Mouse (Mus musculus) lung, postnatal 14 days (tissue): ENCODE results near the gene Tmem102.

Source experiments
- DNase-seq: peaks from one replicate; pipeline ENCODE4 v3.0.0; 2021

The Tmem102 gene

DNA sequence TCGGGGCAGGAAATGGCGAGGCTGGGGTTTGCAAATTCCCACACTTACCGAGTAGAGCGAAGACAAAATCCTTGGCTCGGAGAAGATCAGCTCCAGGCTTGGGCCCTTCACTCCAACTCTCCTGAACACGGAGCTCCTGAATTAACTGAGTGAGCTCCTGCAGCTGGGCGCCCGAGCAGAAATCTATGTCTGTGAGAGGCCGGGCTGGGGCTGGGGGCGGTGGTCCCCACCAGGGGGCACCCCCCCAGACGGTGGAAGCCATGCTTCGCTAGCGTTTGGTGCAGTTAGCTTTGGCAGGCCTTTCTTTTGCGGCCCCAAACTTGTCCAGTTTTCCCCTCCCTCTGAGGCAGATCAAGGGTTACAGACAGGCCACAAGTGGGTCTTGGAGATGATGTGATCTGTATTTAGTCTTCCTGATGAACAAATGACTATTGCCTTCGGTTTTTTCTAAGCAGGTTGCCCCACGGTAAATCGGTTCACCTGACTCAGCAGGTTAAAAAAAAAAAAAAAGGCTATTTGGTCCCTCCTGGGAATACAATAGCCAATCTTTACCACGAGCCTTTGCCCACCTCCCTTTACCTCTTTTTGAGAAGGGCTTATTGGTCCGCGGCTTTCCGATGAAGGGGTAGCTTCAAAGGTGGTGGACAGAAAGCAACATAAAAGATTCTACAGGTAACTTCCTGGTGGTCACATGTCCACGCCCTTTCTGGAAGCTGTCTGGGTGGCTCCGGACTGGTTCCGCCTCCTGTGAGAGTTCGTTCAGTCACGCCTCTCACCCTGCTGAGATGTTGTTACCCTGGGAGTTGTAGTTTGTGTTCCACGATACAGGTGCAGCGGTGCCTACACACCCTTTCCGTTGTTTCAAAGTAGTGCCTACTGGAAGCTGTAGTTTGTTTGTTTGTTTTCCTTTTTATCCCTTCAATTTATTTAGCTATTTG lies at the start of gene Tmem102:
Gene Tmem102, minus strand, starts transcription at position 653 of the 938 bp plus-strand sequence.
- DNase-seq: peak; percentile 53

DNA sequence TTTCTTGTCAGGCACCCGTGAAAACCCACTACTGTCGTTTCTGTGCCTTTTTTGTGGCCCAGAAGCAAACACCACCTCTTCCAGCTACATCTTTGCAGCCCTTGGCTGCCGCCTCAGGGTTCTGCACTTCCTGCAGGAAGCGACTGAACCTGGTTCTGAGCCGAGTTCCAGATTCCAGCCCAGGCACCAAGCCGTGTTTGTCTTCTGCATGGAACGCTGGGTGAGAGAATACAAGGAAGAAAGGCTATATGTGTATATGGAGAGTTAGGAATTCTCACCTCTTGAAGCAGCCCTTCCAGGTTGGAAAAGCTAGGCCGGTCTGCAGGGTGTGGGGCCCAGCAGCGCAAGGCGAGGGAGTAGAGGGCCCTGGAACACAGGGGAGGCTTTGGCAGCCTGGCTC lies 49.3 kb upstream of the Tmem102 start:
- DNase-seq: no peak

DNA sequence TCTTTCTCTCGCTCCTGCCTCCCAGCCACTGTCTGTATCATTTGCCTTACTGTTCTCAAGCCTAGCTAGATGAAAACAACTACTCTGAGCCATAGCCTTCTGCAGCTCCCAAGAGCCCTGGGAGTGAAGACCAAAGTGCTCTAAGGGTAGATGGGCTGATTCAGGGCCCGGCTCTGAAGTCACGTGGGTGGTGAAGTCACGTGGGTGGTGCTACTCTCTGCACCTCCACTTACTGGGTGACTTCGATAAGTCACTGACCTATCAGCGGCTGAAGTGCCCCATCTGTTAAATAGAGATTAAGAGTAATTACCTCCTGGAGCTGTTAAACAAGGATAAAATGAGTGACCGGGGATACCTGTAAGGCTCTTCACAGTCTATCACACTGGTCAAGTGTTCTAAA lies 48.6 kb upstream of the Tmem102 start:
- DNase-seq: no peak

DNA sequence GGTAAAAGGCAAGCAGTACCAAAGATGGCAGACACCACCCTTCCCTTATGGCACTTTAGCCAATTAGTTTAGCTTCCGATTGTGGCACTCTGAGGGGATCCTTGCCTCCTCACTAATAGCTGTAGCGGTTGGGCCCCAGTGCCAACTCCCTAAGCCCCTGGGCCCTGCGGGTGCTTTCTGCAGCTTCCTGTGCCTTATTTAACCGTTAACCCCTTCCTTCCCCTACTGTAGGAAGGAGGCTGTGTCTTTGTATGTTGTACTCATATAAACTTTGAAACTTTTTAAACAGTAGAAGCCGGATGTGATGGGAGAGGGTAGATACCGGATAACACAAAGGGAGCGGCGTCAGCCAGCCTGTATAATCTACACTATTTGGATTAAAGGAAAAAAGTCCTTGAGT lies 45.3 kb upstream of the Tmem102 start:
- DNase-seq: no peak

- no peak for DNase-seq
These were observed 44.5 kb upstream of the Tmem102 start for GRCm38 (mm10) chr11:69849884-69850283.

- DNase-seq: no peak
These were observed 43.7 kb upstream of the Tmem102 start for GRCm38 (mm10) chr11:69849128-69849527.

GRCm38 (mm10) chr11:69848021-69848420 lies 42.6 kb upstream of the Tmem102 start:
- DNase-seq: no peak

GRCm38 (mm10) chr11:69846738-69847688 lies 41.6 kb upstream of the Tmem102 start:
- peak; percentile 39 for DNase-seq

GRCm38 (mm10) chr11:69846198-69846680 lies 40.8 kb upstream of the Tmem102 start, which contains the start of gene Plscr3:
Gene Plscr3 (plus strand): TSS chr11:69846376.
- peak; percentile 92 for DNase-seq

DNA sequence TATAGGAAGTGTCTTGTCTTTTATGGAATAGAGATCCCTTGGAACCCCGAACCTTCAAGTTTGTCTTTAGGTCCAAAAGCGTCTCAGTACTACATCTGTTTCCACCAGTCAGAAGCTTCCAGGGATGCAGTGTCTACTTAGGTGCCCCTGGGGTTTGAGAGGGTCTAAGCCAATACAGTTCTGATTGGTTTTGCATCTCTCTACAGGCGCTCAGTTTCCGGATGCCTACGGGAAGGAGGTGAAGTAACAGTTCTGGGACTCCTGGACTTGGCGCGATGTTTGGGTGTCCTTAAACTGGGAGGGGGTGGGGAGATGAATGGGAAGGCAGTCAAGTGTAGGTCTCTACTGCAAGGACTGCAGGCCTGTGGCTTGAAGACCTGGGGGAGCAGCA lies 33.3 kb upstream of the Tmem102 start:
- DNase-seq: no peak

- DNase-seq: peak; percentile 94
These were observed 32.7 kb upstream of the Tmem102 start, which contains the start of gene Tmem256 for GRCm38 (mm10) chr11:69837952-69838713. Gene Tmem256 (plus strand): TSS chr11:69838514.

DNA sequence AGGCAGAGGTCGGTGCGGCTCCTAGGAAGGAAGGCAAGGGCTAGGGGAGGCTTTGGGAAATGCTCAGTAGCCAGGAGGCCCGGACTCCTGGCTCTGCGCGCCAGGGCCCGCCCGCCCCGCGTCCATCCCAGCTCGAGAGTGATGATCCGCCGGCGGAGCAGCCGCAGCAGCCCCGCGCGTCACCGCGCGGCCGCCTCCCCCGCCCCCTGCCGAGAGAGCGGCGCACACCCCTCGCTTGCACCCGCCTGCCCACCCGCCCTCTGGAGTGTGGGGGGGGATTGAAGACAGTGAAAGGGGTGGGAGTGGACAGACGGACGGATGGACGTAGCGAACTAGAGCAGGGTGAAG lies 32.2 kb upstream of the Tmem102 start, which contains the start of gene Nlgn2:
Gene Nlgn2, minus strand, starts transcription at position 181 of the 348 bp plus-strand sequence.
- no peak for DNase-seq

DNA sequence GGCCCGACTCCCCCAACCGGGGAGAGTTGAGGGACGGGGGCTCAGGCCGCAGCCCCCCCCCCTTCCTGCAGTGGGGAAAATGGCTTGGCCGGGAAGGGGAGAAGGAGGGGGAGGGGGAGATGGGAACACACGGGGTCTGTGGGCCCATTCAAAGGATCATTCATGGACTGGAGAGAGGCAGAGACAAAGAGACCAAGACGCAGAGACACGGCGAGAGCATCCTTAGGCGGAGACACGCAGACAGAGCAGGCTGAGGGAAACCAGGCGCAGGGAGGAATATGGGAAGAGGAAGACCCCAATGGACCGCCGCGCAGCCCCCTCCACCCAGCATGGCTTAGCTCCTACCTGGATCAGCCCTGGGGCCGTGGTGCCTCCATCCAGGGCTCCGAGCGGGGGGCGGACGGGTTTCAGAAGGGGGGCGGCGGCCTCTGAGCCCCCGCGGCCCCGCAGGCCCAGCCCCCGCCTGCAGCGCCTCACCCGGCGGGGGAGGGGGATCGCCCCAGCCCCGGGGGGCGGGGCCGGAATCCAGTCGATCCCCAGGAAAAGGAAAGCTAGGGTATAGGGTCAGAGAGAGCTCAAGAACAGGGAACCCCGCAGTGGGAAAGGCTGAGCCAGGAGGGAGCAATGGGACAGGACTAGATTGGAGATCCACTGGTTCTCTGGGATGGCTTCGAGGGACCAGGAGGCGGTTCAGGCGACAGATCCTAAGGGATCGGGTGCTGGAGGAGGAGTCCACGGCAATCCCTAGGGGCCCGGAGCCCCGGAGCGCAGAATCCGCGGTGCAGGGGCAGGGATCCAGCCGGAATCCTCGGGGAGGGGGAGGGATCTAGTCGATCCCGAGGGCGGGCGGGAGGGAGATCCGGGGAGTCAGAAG lies 31.5 kb upstream of the Tmem102 start:
- no peak for DNase-seq

- no peak for DNase-seq
These were observed 30.5 kb upstream of the Tmem102 start for GRCm38 (mm10) chr11:69835966-69836335.

GRCm38 (mm10) chr11:69835326-69835965 lies 30.0 kb upstream of the Tmem102 start:
- DNase-seq: no peak

DNA sequence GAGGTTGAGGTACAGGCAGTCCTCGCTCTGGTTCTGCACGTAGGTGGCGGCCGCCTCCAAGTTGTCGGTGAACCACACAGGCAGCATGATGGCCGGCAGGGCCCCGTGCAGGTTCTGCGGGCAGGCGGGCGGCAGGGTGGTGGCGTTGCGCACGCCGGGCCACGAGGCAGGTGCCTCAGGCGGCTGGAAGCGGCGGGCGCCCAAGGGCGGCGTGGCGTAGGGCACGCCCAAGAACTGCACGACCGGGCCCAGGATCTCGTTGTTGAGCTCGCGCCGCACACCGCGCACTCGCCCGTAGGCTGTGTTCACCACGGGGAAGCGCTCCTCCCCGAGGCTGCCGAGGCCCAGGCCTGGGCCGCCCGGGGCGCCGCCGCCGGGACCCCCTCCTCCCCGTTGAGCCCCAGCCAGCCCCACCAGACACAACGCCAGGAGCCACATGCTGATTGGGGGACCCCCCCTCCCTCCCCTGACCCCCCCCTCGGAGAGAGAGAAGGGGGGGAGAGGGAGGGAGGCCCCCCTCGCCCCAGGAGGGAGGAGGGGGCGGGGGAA lies 28.7 kb upstream of the Tmem102 start:
- DNase-seq: no peak

DNA sequence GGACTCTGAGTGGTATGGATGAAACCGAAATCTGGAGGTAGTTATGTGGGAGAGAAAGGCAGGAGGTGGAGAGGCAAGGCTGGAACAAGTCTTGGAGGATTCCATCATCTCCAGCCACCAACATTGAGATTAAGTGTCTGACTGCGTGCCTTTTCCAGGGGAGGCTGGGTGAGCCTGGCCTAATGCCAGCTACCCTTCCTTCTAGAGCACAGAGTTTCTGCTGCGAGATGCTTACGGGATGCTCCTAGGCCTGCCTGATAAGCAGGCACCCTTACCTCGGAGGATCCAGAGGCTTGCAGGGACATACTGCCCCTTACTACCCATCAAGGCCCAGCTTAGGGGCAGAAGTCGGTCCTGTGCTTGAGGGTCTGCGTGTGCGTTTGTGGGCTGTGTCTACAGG lies 28.1 kb upstream of the Tmem102 start:
- no peak for DNase-seq

GRCm38 (mm10) chr11:69828832-69829231 lies 23.4 kb upstream of the Tmem102 start:
- no peak for DNase-seq

GRCm38 (mm10) chr11:69823456-69823855 lies 18.0 kb upstream of the Tmem102 start:
- DNase-seq: no peak

DNA sequence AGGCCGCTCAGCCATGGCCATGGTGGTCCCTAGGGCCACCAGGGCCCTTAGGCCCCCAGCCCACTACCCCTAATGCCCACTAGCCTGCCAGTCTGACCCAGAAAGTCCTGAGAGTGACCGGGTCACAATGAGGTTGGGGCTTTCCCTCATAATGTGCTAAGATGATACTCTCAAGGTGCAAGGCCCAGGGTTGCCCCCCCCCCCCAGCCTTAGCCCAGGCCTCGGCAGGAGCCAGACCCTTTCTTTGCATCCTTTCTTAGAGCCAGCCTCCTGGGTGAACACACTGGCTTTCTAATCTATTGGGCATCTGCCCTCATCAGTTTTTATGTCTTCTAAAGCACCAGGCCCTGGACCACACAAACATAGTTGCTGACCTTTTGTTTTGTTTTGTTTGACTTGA lies 16.7 kb upstream of the Tmem102 start, which contains the start of gene Spem1:
Gene Spem1, minus strand, starts transcription at position 101 of the 400 bp plus-strand sequence.
- DNase-seq: no peak
